Mouse (Mus musculus) midbrain, embryonic 14.5 days (tissue): ENCODE measurements at regions not wholly inside any gene's neighbourhood (a gene's known extent, or its start where the extent isn't known, plus 50 kb on each side); places are given as distances from the start of the nearest gene placed in this dataset.

Experiments
- ATAC-seq: fragments of 200-750 bp; cut with Nextera tagmentation; 2 replicates; pipeline ENCODE4 v1.8.0; 2017; ENCODE audit warnings: moderate number of reproducible peaks, moderate library complexity; ENCODE audit not compliant: low FRiP score, low TSS enrichment
- DNase-seq: peaks from one replicate; pipeline ENCODE4 v3.0.0-alpha.2; 2015
- H3K27ac ChIP-seq: fragments of 300-500 bp; sonication (generic); replicated peaks from 2 replicates; pipeline ENCODE4 v1.5.1; 2014; ENCODE audit warnings: mild to moderate bottlenecking, low read depth, low read length, moderate library complexity
- H3K27me3 ChIP-seq: fragments of 300-500 bp; sonication (generic); 2 replicates; pipeline ENCODE4 v1.6.1; 2014; ENCODE audit warnings: low read length, control low read depth, mixed read lengths; ENCODE audit not compliant: control insufficient read depth, insufficient read depth
- H3K36me3 ChIP-seq: fragments of 300-500 bp; sonication (generic); 2 replicates; pipeline ENCODE4 v1.6.1; 2014; ENCODE audit warnings: low read length, control low read depth; ENCODE audit not compliant: control insufficient read depth, insufficient read depth
- H3K4me1 ChIP-seq: fragments of 300-500 bp; sonication (generic); 2 replicates; pipeline ENCODE4 v1.6.1; 2014; ENCODE audit warnings: mild to moderate bottlenecking, antibody characterized with exemption, low read length, control low read depth; ENCODE audit not compliant: control insufficient read depth, insufficient read depth
- H3K4me2 ChIP-seq: fragments of 300-500 bp; sonication (generic); 2 replicates; pipeline ENCODE4 v1.6.1; 2014; ENCODE audit warnings: mild to moderate bottlenecking, low read length, moderate library complexity
- H3K4me3 ChIP-seq: fragments of 300-500 bp; sonication (generic); replicated peaks from 2 replicates; pipeline ENCODE4 v1.5.1; 2014; ENCODE audit warnings: low read depth, low read length
- H3K9ac ChIP-seq: fragments of 300-500 bp; sonication (generic); replicated peaks from 2 replicates; pipeline ENCODE4 v1.6.1; 2014; ENCODE audit warnings: mild to moderate bottlenecking, low read length, moderate library complexity
- H3K9me3 ChIP-seq: fragments of 300-500 bp; sonication (generic); 2 replicates; pipeline ENCODE4 v1.6.1; 2016; ENCODE audit warnings: low read length, control low read depth, mixed read lengths; ENCODE audit not compliant: control insufficient read depth
- WGBS: fragments of 180-500 bp; shearing (Covaris S2); extraction: QIAGEN DNeasy Blood & Tissue Kit; methylation state at CpG from one replicate; pipeline ENCODE4 v1.1.7; 2014; 5-methylcytosine and 5-hydroxymethylcytosine counted together

DNA sequence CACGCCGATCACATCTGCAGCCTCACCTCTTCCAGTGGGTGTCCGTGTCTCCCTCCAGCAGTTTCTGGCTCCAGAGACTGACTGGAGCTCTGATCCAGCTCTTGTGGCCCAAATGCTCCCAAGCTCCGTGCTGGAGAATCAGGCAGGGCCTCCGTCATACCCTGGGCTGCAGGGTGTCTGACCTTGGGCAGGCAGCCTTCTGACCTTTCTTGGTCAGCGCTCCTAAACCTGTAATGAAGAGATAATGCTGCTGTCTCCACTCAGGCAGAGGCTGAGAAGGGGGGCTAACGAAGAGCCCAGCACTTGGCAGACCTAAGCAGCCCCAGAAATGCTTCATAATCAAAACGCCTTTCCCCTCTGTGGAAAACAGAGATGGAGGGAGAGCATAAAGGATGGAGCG lies 89.9 kb upstream of the Mef2a start:
- Histone ChIP-seq H3K27me3 (no peaks in the 10 kb centered on the region), H3K9ac (no peak overlapping the region), H3K4me2 (no peak overlapping the region), H3K27ac (no peak overlapping the region), H3K36me3 (no peaks in the 10 kb centered on the region), H3K4me3 (no peak overlapping the region), H3K4me1 (peaks cover 6% of the 10 kb centered on the region; the same call in 1 of the 2 replicates), H3K9me3 (no peaks in the 10 kb centered on the region)
- no peak for ATAC-seq
- no peak for DNase-seq
- WGBS = 28% methylated on average over 9 of the region's 9 CpGs

DNA sequence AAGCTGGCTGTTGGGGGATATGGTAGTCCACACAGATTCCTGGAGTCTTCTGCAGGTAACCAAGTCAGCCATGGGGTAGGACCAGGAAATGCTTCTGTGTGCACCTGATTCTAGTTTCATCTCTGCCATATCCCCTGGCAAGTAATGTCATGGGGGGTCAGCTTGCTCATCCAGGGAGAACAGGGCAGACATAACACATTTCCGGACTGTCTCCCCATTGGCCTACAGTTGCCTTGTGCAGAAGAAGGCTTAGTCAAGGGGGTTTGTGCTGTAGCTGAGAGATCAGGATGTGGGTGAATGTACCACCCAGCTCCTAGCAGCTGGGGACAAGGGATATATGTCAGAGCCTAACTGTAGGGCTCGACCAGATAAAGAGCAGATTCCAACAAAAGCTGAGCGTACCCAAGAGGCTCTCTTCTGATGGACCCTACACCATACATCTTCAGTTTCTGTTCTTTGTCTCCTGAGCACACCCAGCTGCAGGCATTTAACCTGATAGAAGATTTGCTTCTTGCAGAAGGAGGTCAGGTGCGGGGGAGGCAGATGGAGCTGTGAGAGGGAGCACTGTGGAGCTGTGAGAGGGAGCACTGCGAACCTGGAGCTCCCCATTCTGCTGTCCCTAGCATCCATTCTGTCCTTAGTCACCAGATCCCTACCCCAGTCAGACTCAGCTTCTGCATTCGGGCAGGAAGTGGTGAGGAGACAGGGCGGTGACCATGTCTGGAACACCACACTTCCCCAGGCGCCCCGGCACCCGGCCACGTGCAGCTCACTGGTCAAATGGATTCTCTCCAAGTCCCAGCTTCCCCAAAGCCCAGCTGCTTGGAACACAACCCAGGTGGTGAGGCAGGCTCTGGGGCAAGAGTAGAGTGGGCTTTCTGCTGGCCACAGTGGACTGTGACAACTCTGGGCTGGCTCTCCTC lies 88.9 kb upstream of the Mef2a start:
- Histone ChIP-seq H3K9me3 (no peaks in the 10 kb centered on the region), H3K4me2 (no peak overlapping the region), H3K36me3 (no peaks in the 10 kb centered on the region), H3K4me1 (peaks cover 6% of the 10 kb centered on the region; the same call in 1 of the 2 replicates), H3K27ac (no peak overlapping the region), H3K27me3 (no peaks in the 10 kb centered on the region), H3K4me3 (no peak overlapping the region), H3K9ac (no peak overlapping the region)
- no peak for DNase-seq
- 92% methylated on average over 11 of the region's 11 CpGs for WGBS
- no peak for ATAC-seq

DNA sequence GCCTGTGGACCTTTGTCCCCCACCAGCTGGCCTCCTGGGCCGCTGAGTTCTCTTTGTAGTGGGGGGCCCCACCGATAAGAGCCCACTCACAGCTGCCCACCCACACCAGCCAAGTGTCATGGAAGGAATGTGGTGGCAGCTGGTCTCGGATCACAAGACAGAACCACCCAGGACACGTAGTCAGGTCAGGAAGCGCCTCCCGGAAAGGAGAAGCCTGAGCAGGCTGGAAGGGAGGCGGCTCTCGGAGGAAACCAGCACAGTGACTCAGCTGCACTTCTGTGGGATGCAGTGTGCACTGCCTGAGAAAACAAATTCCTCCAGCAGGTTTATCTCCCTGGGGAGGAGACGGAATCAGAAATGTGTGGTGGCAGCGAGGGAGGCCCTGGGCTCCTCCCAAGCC lies 87.2 kb upstream of the Mef2a start:
- DNase-seq (no peak), ATAC-seq (no peak)
- Histone ChIP-seq H3K27me3 (no peaks in the 10 kb centered on the region), H3K9ac (no peak overlapping the region), H3K4me3 (no peak overlapping the region), H3K36me3 (no peaks in the 10 kb centered on the region), H3K9me3 (no peaks in the 10 kb centered on the region), H3K4me2 (no peak overlapping the region), H3K27ac (no peak overlapping the region), H3K4me1 (peaks cover 6% of the 10 kb centered on the region; the same call in 1 of the 2 replicates)
- WGBS = 84% methylated on average over 10 of the region's 10 CpGs

DNA sequence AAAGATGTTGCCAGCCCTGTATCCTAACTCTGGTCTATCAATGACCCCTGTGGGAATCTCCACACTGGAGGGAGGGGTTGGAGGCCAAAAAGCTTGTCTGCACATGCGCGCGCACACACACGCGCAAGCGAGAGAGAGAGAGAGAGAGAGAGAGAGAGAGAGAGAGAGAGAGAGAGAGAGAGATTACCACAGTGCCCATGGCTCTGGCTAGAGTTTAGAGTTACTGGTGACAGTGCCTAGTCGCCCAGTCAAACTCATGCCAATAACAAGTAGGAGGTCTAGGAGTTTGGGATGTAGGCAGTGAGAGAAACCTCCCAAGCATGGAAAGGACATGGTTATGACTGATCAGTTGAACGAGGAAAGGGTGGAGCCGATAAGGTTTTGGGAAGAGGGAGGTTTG lies 86.6 kb upstream of the Mef2a start:
- WGBS = 95% methylated on average over 9 of the region's 9 CpGs

DNA sequence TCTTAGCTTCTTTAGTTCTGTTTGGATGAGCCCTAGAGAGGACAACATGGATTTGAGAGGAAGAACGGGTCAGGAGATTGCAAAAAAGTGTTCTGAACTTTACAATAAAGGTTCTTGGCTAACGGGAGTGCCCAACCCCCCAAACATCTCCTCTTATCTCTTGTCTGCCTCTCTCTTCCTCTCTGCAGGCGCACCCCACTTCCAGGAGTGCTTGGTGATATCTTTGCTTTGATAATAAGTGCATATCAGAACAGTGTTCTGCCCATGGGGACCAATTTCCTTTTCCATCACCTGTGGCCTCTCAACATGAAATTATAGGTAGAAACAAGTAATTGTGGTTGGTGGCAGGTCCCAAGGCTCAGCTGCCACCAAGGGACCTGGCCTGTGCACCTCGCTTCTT lies 86.0 kb upstream of the Mef2a start:
- WGBS = 84% methylated on average over 4 of the region's 4 CpGs
- no peaks in the 10 kb centered on the region for H3K9me3 ChIP-seq
- no peak overlapping the region for H3K9ac ChIP-seq
- H3K27ac ChIP-seq = no peak overlapping the region
- ATAC-seq (no peak), DNase-seq (no peak)
- no peaks in the 10 kb centered on the region for H3K27me3 ChIP-seq
- no peak overlapping the region for H3K4me3 ChIP-seq
- no peak overlapping the region for H3K4me2 ChIP-seq
- H3K4me1 ChIP-seq = peaks cover 6% of the 10 kb centered on the region; the same call in 1 of the 2 replicates
- no peaks in the 10 kb centered on the region for H3K36me3 ChIP-seq

More for the DNA sequence above, 86.6 kb upstream of the Mef2a start:
- no peak overlapping the region for H3K4me2 ChIP-seq
- no peaks in the 10 kb centered on the region for H3K9me3 ChIP-seq
- H3K4me1 ChIP-seq = peaks cover 6% of the 10 kb centered on the region; the same call in 1 of the 2 replicates
- no peaks in the 10 kb centered on the region for H3K27me3 ChIP-seq
- no peaks in the 10 kb centered on the region for H3K36me3 ChIP-seq
- no peak overlapping the region for H3K4me3 ChIP-seq
- no peak overlapping the region for H3K9ac ChIP-seq
- no peak for DNase-seq
- H3K27ac ChIP-seq = no peak overlapping the region
- no peak for ATAC-seq

DNA sequence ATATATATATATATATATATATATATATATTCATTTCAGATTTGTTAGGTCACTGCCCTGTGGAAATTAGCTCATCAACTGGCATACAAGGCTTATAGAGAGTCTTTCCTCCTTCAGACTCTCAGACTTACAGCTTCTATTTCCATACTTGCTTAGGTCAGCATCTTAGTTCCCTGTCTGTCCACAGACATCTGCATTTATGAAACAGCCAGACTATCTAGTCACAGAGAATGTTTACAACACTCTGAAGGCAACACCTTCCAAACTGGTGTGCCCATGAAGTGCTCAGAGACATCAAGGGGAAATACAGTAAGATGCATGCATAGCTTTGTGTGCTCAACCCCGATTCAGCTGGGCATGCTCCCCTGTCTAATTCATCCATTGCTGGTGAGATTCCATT lies 85.2 kb upstream of the Mef2a start:
- Histone ChIP-seq H3K9ac (no peak overlapping the region), H3K27me3 (no peaks in the 10 kb centered on the region), H3K4me2 (no peak overlapping the region), H3K9me3 (no peaks in the 10 kb centered on the region), H3K27ac (no peak overlapping the region), H3K36me3 (no peaks in the 10 kb centered on the region), H3K4me1 (peaks cover 4% of the 10 kb centered on the region; the same call in 1 of the 2 replicates), H3K4me3 (no peak overlapping the region)
- WGBS = 96% methylated on average over 1 of the region's 1 CpGs
- no peak for ATAC-seq
- DNase-seq = no peak

DNA sequence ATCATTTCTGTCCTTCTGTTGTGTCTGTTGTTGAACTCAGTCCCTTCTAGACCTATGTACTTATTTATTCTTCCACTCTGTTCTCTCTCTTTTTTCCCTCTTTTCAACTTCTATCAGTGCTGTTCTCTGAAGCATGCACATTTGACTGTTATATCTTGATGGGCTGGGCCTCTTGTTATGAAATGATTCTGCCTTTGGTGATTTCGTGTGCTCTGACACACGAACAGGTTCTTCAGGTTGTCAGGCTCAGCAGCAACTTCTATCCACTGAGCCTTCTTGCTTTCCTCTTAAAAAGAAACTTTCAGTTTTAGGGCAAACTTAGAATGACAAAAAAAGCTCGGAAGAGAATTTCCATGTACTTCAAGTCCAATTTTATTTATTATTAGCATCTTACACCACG lies 83.4 kb upstream of the Mef2a start:
- no peak overlapping the region for H3K4me2 ChIP-seq
- WGBS = 91% methylated on average over 4 of the region's 4 CpGs
- H3K36me3 ChIP-seq = no peaks in the 10 kb centered on the region
- no peaks in the 10 kb centered on the region for H3K9me3 ChIP-seq
- H3K9ac ChIP-seq = no peak overlapping the region
- H3K27ac ChIP-seq = no peak overlapping the region
- ATAC-seq (no peak), DNase-seq (no peak)
- no peaks in the 10 kb centered on the region for H3K27me3 ChIP-seq
- no peaks in the 10 kb centered on the region for H3K4me1 ChIP-seq
- no peak overlapping the region for H3K4me3 ChIP-seq

DNA sequence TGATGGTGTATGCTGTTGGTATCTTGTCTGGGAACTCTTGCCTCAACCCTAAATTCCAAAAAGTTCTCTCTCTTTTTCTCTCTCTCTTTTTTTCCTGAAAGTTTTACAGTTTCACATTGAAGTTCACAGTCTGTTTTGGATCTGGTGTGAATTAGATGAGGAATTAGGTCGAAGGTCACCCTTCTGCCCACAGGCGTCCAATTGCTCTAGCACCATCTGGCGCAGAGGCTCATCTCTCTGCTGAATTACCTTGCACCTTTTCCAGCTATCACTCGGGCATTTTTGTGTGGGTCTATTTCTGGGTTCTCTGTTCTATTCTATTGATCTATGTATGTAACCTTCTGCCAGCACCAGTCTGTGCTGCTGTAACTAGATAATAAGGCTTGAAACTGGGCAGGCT lies 81.8 kb upstream of the Mef2a start:
- no peaks in the 10 kb centered on the region for H3K27me3 ChIP-seq
- no peak for ATAC-seq

More for the DNA sequence above, 81.8 kb upstream of the Mef2a start:
- H3K9ac ChIP-seq = no peak overlapping the region
- no peak overlapping the region for H3K27ac ChIP-seq
- H3K9me3 ChIP-seq = no peaks in the 10 kb centered on the region
- no peaks in the 10 kb centered on the region for H3K36me3 ChIP-seq
- H3K4me3 ChIP-seq = no peak overlapping the region
- no peaks in the 10 kb centered on the region for H3K4me1 ChIP-seq
- DNase-seq = no peak
- H3K4me2 ChIP-seq = no peak overlapping the region
- 79% methylated on average over 4 of the region's 4 CpGs for WGBS
